Mouse (Mus musculus) brown adipose tissue, adult 24 weeks (tissue): Measurements from ENCODE around the gene Cdc42ep1. TPM values are rescaled to one million over a fixed set of nuclear protein-coding genes. Genes with fewer than 3 reads are reported as not detected.
A peak's percentile ranks its signal among the peaks of the same experiment; 100 is the strongest.
"Not testable (repeated sequence)": the region's sequence is repeated elsewhere in the genome, so short reads cannot be mapped to it uniquely, and the experiment has no call there.

ENCODE experiments used
- H3K27ac ChIP-seq: fragments of 200-500 bp; replicated peaks from 2 replicates; pipeline ENCODE4 v1.5.1; 2012; ENCODE audit warnings: low read depth, mild to moderate bottlenecking, low read length
- H3K4me1 ChIP-seq: fragments of 200-500 bp; 2 replicates; pipeline ENCODE4 v1.6.1; 2012; ENCODE audit warnings: low read length, mixed read lengths; ENCODE audit not compliant: control insufficient read depth, insufficient read depth, insufficient read length
- H3K4me3 ChIP-seq: fragments of 200-500 bp; 2 replicates; pipeline ENCODE4 v1.5.1; 2012; ENCODE audit warnings: low read depth, mild to moderate bottlenecking, low read length, moderate library complexity; ENCODE audit not compliant: insufficient read depth
- polyA plus RNA-seq: library from polyadenylated mRNA; stranded (reverse); fragments of >200 nt; gene quantifications from 2 replicates; pipeline ENCODE4 v1.2.4, GENCODE M21; 2012; ENCODE audit not compliant: missing spikeins, insufficient read depth, insufficient read length

The Cdc42ep1 gene
- polyA plus RNA-seq, 1 experiment, result 18.4 TPM

DNA sequence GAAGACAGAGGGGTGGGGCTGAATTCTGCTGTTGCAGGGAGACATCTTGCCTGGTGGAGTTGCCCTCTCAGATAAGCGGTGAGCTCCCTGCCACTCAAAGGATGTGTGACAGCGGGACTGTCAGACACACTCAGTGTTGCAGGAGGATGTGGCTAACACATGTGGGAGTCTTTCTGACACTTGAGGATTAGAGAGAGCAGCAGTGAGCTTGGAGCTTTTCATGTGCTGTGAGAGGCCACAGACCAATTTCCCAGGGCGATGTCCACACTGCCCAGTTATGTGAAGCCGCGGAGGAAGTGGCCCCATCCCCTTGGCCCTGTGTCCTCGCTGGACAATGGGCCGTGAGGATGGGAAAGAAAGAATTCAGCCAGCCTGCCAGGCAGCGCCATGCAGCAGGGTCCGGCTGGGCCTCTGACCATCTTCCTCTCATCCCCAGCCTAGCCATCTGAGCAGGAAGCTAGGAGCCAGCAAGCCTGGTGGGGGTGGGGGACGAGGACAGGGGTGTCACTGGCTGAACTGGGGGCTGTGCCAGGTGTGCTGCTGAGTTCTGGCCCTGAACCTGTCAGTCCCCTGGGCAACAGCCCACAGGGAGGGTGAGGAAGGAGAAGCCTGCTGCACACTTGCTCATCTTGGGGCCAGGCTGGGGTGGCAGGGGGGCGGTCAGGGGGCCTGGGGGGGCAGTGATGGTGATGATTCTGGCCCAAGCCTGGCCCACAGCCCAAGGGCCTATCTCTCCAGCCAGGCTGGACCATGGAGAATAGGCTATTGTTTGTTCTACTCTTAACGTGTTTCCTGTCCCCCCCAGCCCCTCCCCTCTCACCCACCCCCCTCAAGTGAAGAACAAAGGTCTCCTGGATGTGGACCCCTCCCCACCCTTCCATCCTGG lies 7.0 kb upstream of the Cdc42ep1 start:
- peaks cover 40% of the 10 kb centered on the region for H3K4me1 ChIP-seq

DNA sequence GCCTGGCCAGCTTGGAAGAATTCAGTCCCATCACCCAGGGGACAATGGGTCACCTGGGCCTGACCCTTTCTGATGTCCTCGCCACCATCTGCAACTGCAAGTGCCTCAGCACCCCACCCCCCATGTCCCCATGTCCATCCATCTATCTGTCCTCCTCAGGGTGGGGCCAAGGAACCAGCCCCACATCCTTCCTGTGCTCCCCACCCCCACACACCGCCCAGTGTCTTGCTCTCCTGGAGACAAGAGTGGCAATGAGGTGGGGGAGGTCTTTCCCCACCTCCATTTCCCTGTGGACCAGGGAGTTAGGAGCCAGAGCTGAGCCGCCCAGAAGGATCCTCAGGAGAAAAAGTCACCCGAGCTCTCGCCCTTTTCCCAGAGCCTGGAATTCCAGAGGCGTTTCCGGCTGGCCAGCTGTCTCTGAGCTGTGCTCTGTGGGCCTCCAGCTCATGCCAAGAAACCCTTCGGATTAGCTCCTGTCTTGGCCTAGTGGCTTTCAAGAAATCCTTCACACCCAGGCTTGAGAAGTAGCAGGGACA lies 6.3 kb upstream of the Cdc42ep1 start:
- H3K4me3 ChIP-seq, result no peak overlapping the region

More for the DNA sequence above, 7.0 kb upstream of the Cdc42ep1 start:
- Histone ChIP-seq H3K27ac (peak overlapping the region; percentile 95), H3K4me3 (no peak overlapping the region)

DNA sequence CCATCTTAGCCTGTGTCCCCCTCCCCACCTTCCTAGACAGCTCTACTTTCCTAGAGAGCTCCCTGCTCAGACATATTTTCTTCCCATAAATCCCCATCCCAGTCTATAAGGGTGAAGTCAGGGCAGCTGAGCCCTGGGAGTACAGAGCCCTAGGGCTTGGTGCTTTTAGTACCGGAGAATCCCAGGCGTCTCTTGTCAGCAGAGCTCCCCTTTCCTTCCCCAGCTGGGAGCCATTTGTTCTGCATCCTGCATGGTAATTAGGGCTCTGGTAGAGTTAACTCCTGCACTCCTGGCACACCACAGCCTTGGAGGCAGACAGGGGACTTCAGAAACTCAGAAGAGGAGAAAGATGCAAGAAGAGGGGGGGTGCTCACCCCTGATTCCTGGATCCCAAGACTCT lies 2.7 kb upstream of the Cdc42ep1 start:
- no peak overlapping the region for H3K4me3 ChIP-seq
- peaks cover 28% of the 10 kb centered on the region for H3K4me1 ChIP-seq
- H3K27ac ChIP-seq, result peak overlapping the region; percentile 56

More for the DNA sequence above, 6.3 kb upstream of the Cdc42ep1 start:
- Histone ChIP-seq H3K27ac (peak overlapping the region; percentile 95), H3K4me1 (peaks cover 44% of the 10 kb centered on the region)

DNA sequence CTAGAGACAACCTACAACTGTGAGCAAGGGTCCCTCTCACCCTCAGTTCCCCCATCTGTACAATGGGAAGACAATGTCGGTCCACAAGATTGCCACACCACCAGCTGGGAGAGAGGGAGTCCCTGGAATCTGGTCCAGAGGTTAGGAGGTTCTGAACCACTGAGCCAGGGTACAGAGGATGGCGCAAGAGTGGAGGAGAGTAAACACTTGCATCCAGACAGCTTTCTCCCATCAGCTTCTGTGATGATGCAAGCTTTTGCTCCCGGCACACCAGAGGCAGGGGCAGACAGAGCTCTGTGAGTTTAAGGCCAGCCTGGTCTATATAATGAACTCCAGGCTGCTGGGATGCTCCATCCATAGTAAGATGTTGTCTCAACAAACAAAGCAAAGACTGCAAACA lies 2.2 kb upstream of the Cdc42ep1 start:
- peak overlapping the region; percentile 56 for H3K27ac ChIP-seq
- no peak overlapping the region for H3K4me3 ChIP-seq
- H3K4me1 ChIP-seq, result peaks cover 24% of the 10 kb centered on the region

DNA sequence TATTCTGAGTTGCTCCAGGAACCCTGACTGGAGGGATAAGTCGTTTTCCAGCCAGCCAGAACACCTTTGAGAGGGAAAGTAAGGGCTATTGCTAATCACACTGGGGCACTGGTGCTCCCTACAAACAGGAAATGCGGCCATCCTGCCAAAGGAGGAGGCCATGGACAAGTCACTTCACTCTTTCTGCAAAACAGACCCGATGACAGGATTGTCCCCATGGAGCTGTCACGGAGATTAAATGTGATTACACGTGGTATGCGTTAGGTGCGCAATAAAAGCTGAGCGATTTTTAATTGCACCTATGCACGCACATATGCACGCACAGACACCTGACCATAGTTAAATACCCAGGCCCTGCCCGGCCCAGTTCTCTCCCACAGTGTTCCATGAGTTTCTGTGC lies 1.7 kb upstream of the Cdc42ep1 start:
- Histone ChIP-seq H3K4me1 (peaks cover 22% of the 10 kb centered on the region), H3K27ac (peak overlapping the region; percentile 56), H3K4me3 (no peak overlapping the region)

DNA sequence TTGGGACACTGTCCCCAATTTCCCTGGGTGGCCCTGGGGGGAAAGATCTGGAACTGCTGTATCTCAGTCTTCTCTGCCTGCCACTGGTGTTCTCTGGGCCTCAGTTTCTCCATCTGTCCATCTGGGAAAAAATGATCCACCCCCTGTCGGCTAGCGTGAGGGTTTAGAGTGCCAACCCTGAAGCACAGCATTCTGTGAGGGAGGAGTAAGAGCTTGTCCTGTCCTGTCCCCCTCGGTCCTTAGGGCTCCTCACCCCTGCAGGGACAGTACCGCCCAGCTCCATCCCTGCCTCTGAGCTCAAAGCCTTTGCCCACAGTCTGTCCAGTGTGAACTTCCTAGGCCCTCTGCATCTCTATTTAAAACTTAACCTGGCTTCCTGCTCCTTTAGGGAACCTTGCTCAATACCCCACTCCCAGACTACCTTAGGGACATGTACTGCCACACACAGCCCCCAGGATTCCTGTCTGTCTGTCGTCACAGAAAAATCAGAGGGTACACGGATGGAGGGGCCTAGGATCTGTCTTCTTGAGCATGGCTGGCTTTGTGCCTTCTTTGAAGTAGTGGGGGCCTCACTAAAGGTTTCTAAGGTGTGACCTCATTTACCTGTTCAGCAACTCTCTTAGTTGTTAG lies 1.1 kb upstream of the Cdc42ep1 start:
- Histone ChIP-seq H3K4me1 (peaks cover 20% of the 10 kb centered on the region), H3K27ac (peak overlapping the region; percentile 73), H3K4me3 (no peak overlapping the region)

DNA sequence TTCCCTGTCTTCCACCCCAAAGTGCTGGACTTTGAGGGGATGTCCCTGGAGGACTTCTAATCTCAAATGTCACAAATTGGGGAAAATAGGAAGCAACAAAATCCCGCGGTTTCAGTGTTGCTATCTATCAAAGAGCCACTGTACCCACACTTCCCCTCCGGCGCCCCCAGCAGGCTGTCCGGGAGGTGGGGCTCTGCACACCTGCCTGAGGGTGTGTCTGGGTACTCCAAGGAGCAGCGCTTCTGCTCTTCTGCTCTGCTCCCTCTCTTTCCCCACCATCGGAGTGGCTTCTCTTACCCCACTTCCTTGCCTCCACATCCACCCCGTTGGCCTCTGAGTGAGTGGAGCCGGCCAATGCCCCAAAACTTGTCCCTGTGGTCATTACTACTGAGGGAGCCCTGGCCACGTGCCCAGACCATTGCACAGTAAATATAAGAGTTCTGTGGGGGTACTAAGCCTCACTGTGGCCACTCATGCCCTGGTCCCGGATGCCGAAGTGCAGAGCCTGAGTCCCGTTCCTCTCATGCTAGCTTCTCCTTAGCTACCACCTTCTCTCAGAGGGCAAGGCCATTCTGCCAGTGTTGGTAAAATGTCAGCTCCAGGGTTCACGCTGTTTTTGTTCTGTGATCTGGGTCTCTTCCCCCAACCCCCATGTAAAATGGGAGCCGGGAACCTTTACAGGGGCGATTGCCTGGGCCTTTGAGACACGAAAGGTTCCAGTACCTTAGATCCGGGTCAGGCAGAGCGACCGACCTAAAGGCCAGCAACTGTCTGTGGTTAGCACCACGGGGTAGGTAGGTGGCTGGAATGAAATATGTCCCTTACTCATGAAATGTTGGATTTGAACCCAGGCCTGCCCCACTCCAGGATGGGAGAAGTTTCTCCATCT lies 1.4 kb downstream of the Cdc42ep1 start:
- H3K4me3 ChIP-seq, result peak overlapping the region; percentile 95
- H3K27ac ChIP-seq, result peak overlapping the region; percentile 100
- H3K4me1 ChIP-seq, result peaks cover 23% of the 10 kb centered on the region

DNA sequence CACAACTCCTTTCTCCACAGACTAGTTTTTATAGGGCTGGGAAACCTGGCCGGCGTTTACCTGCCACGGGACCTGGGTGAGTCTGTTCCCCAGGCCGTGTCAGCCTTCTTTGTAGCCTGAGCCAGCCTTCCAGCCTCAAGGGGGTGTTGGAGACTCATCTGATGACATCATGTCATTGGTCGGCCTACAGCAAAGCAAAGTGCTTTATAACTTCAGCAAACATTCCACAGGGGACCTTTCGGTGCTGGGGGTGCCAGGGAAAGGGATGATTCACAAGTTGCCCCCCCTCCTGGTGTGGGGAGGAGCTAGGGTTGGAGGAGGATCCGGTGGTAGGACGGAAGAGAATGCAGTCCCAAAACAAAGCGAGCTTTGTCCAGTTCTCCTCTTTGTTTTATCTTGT lies 2.4 kb downstream of the Cdc42ep1 start:
- H3K4me3 ChIP-seq, result peak overlapping the region; percentile 95
- H3K4me1 ChIP-seq, result peaks cover 22% of the 10 kb centered on the region
- peak overlapping the region; percentile 100 for H3K27ac ChIP-seq

DNA sequence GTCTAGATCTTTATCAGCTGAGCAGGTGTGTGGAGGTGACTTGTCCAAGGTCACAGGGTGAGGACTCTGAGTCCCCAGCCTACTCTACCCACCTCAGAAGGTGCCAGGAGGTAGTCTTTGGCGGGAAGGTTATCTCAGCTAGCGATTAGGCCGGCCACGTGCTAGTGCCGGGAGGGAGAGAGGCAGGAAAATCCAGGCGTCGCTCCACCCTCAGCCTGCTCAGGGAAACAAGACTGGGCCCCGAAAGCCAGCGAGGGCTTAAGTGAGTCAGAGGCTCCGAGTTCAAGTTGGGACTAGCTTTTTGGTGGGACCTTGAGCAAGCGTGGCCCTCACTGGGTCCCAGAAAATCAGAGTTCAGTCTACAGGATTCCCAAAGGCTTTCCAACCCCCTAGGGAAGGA lies 2.9 kb downstream of the Cdc42ep1 start:
- peak overlapping the region; percentile 59 for H3K27ac ChIP-seq
- peak overlapping the region; percentile 95 for H3K4me3 ChIP-seq
- H3K4me1 ChIP-seq, result peaks cover 18% of the 10 kb centered on the region

DNA sequence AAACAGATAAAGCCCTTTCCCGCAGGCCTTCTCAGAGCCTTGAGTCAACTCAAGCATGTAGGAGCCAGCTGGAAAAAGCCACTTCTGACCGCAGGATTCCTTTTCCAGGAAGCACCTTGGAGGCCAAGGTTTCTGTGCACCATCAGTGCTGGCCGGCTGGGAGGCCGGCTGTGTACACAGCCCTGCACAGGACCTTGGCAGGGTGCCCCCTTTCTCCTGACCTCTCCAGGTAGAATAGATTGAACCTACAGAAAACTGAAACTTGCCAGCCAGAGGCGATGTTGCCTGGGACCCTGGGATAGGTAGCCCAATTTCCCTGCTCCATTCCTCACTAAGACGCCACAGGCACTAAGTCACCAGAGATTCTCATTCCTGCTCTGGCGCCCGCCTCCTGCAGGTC lies 3.4 kb downstream of the Cdc42ep1 start:
- peak overlapping the region; percentile 59 for H3K27ac ChIP-seq
- H3K4me1 ChIP-seq, result peaks cover 12% of the 10 kb centered on the region
- peak overlapping the region; percentile 95 for H3K4me3 ChIP-seq

DNA sequence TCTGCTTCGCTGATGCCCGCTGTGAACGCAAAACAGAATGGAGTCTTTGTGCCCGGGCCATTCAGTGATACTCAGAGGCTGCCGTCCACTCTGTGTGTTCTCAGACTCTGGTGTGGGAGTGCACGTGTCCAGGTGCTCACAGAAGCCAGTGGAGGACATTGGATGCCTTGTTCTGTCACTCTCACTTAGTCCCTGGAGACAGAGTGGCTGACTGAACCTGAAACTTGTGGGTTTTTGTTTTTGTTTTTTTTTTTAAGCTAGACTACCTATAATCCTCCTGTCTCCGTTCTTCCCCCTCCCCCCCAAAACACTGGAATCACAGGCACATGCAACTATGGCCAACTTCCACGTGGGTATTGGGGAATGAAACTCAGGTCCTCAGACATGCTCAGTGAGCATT lies 3.9 kb downstream of the Cdc42ep1 start:
- Histone ChIP-seq H3K4me3 (peak overlapping the region; percentile 95), H3K27ac (peak overlapping the region; percentile 59; the same call in 1 of the 2 replicates), H3K4me1 (peaks cover 7% of the 10 kb centered on the region)

DNA sequence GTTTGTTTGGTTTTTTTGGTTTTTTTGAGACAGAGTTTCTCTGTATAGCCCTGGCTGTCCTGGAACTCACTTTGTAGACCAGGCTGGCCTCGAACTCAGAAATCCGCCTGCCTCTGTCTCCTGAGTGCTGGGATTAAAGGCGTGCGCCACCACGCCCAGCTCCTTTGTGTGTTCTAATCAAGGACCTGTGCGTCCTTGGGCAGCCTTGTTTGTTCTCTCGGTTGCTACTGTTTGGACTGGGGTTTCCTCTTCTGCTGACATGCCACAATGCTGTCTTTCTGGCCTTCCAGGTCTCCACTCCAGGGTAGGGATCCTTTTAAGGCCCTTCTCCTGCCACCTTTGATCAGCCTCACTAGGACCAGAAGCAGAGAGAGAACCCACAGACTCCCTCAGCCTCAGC lies 4.4 kb downstream of the Cdc42ep1 start:
- H3K27ac ChIP-seq, H3K4me1 ChIP-seq: not testable (repeated sequence)
- H3K4me3 ChIP-seq, result peak overlapping the region; percentile 25

DNA sequence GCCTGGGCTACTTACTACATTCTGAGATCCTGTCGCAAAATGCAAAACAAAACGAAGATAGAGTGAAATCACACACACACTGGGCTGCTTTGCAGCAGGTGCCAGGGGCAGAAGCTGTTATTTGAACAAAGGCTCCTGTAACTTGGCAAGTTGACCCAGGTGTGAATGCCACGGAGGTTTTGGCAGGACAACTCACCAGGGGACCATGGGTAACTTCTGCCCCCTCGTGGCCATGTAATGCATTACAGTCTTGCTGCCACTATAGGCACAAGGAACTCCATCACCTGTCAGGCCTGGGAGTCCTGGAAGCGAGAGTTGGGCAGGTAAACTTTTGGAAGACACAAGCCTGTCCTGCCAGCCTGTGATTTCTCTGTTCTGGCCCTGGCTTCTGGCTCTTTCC lies 6.0 kb downstream of the Cdc42ep1 start:
- Histone ChIP-seq H3K4me3 (no peak overlapping the region), H3K4me1 (peaks cover 5% of the 10 kb centered on the region), H3K27ac (no peak overlapping the region)

DNA sequence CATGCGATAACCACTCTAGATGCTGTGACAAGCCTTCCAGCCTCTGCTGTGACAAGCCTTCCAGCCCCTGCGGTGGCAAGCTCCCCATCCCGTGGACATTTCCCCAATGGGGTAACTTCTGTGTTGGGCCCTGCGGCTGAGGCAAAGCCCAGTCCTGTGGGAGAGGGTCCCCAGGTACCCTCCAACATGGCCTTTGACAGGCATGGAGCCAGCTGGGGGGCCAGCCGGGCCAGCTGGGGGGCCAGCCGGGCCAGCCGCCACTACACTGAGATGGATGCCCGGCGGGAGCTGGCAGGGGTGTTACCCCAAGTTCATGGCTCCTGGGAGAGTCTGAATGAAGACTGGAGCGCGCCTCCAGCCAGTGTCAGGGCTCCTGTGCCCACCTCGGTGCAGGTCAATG lies 7.1 kb downstream of the Cdc42ep1 start:
- H3K4me3 ChIP-seq, result no peak overlapping the region
- H3K27ac ChIP-seq, result no peak overlapping the region
- H3K4me1 ChIP-seq, result peaks cover 5% of the 10 kb centered on the region
